Mouse (Mus musculus) spleen, postnatal 0 days (tissue): ENCODE results near the gene Ptov1. TPM values are rescaled to one million over a fixed set of nuclear protein-coding genes. Genes with fewer than 3 reads are reported as not detected.

Source experiments
- microRNA counts: library from miRNA; unstranded; fragments of <30 nt; microRNA quantifications from one replicate; lab custom pipeline; 2015
- polyA plus RNA-seq: library from polyadenylated mRNA; unstranded; fragments of >200 nt; fragmentation: Nextera tagmentation; extraction: Ambion mirVana; gene quantifications from 2 replicates; pipeline ENCODE4 v1.2.1, GENCODE M21; 2015

The Ptov1 gene
- polyA plus RNA-seq, result 75.8 and 108 TPM in 2 replicates

GRCm38 (mm10) chr7:44869697-44870528 is at the start of gene Ptov1:
Ptov1 (minus strand) TSS chr7:44869788.

GRCm38 (mm10) chr7:44895593-44896434 is 26.2 kb upstream of the Ptov1 start, which contains the start of gene Fuz:
Fuz (plus strand) TSS chr7:44896079.

GRCm38 (mm10) chr7:44892276-44892921 is 22.8 kb upstream of the Ptov1 start, which contains the start of gene Med25:
Med25 (minus strand) TSS chr7:44892712.

GRCm38 (mm10) chr7:44857042-44857552 is 12.5 kb downstream of the Ptov1 start, which contains the start of gene Pnkp:
Pnkp (plus strand) TSS chr7:44857139.

GRCm38 (mm10) chr7:44848561-44849415 is 20.8 kb downstream of the Ptov1 start, which contains the start of the genes Akt1s1 and Tbc1d17:
Akt1s1 (plus strand) TSS chr7:44848991.
Tbc1d17 (minus strand) TSS chr7:44849079.

GRCm38 (mm10) chr7:44816470-44817021 is 53.0 kb downstream of the Ptov1 start, which contains the start of gene Atf5:
Atf5 (minus strand) TSS chr7:44816658.

GRCm38 (mm10) chr7:44815721-44816469 is 53.7 kb downstream of the Ptov1 start, which contains the start of the genes Nup62 and Il4i1:
Nup62 (plus strand) TSS chr7:44816088.
Il4i1 (plus strand) TSS chr7:44816387.

MicroRNA genes within 50 kb of the gene (microRNA counts, 519-probe panel; counts per million panel counts)
- microRNA mmu-miR-707 (lab: Ali Mortazavi, UCI), result 88.3 counts per million

Other genes with a start within 250 kb of the Ptov1 start
- gene Myh14, start 198.9 kb downstream of the Ptov1 start, polyA plus RNA-seq, result not detected in 2 replicates
- not detected in 2 replicates for gene Izumo2, start 161.0 kb downstream of the Ptov1 start, polyA plus RNA-seq
- gene Vrk3, start 121.4 kb downstream of the Ptov1 start, polyA plus RNA-seq, result 29.3 and 31.6 TPM in 2 replicates
- 0.34 and 0.58 TPM in 2 replicates for gene Zfp473, start 118.7 kb downstream of the Ptov1 start, polyA plus RNA-seq
- gene Nup62, start 53.7 kb downstream of the Ptov1 start, polyA plus RNA-seq, result 54.6 and 55.9 TPM in 2 replicates
- gene Il4i1, start 53.4 kb downstream of the Ptov1 start, polyA plus RNA-seq, result 2.1 and 2.3 TPM in 2 replicates
- 2.1 and 2.6 TPM in 2 replicates for gene Atf5, start 53.1 kb downstream of the Ptov1 start, polyA plus RNA-seq
- gene Akt1s1, start 20.8 kb downstream of the Ptov1 start, polyA plus RNA-seq, result 30.3 and 34.1 TPM in 2 replicates
- gene Tbc1d17, start 20.7 kb downstream of the Ptov1 start, polyA plus RNA-seq, result 34.9 and 39.2 TPM in 2 replicates
- 44.6 and 51.7 TPM in 2 replicates for gene Pnkp, start 12.6 kb downstream of the Ptov1 start, polyA plus RNA-seq
- gene Med25, start 22.9 kb upstream of the Ptov1 start, polyA plus RNA-seq, result 39.9 and 44.7 TPM in 2 replicates
- gene Fuz, start 26.3 kb upstream of the Ptov1 start, polyA plus RNA-seq, result 6.4 and 7.7 TPM in 2 replicates
- 54.9 and 61.8 TPM in 2 replicates for gene Ap2a1, start 59.7 kb upstream of the Ptov1 start, polyA plus RNA-seq
- gene Tsks, start 73.4 kb upstream of the Ptov1 start, polyA plus RNA-seq, result 0.17 TPM in 1 of 2 replicates, not detected in the other
- gene Cpt1c, start 105.1 kb upstream of the Ptov1 start, polyA plus RNA-seq, result 3.7 and 4.5 TPM in 2 replicates
- 215 and 217 TPM in 2 replicates for gene Prmt1, start 116.8 kb upstream of the Ptov1 start, polyA plus RNA-seq
- gene Irf3, start 127.9 kb upstream of the Ptov1 start, polyA plus RNA-seq, result 54.1 and 62.3 TPM in 2 replicates
- 28.5 and 32.0 TPM in 2 replicates for gene Bcl2l12, start 128.9 kb upstream of the Ptov1 start, polyA plus RNA-seq
- gene Scaf1, start 146.6 kb upstream of the Ptov1 start, polyA plus RNA-seq, result 15.0 and 17.0 TPM in 2 replicates
- 25.6 and 26.0 TPM in 2 replicates for gene Rras, start 148.2 kb upstream of the Ptov1 start, polyA plus RNA-seq
- gene Prr12, start 183.1 kb upstream of the Ptov1 start, polyA plus RNA-seq, result 3.9 and 5.0 TPM in 2 replicates
- 37.2 and 45.0 TPM in 2 replicates for gene Nosip, start 192.6 kb upstream of the Ptov1 start, polyA plus RNA-seq
- gene Prrg2, start 192.9 kb upstream of the Ptov1 start, polyA plus RNA-seq, result 10.0 and 12.4 TPM in 2 replicates
- gene Rcn3, start 222.4 kb upstream of the Ptov1 start, polyA plus RNA-seq, result 80.3 and 93.9 TPM in 2 replicates
- 59.4 and 86.0 TPM in 2 replicates for gene Fcgrt, start 234.1 kb upstream of the Ptov1 start, polyA plus RNA-seq